ENCODE assay signal across 22 mouse cellular contexts in genomic region chr3:139033179-139033578, GRCm38 (mm10). TPM values are rescaled to one million over a fixed set of nuclear protein-coding genes. Genes with fewer than 3 reads are reported as not detected.
DNase-seq lines count a peak whose midpoint lies in the region; ATAC-seq lines count a peak whose summit lies in the region.
"Had no signal": no experiment of that assay in that cellular context is flagged by ENCODE, and none has a peak within 500 bp of the region (broad histone marks: within the 10 kb centered on the region; RNA-seq: fewer than 3 reads in every experiment).

No protein-coding gene starts in this region.

- DNase-seq in 416B (ENCODE audit: low read depth) (peak; percentile 69), ES-CJ7 (ENCODE audit: low read depth, low spot score) (peak; percentile 69), WW6 (ENCODE audit: low read depth, low spot score) (peak; percentile 24)
- no peak for DNase-seq in B cell, adult 2 months
- DNase-seq in lung, postnatal 25 days (ENCODE audit: low spot score), result no peak
- no peak for DNase-seq in lung, adult 18-20 months
- DNase-seq in thymus, postnatal 36 days, result no peak
- DNase-seq: adrenal gland, adult 8-10 months; adrenal gland, postnatal 36 days; cerebellum, adult 9-10 months; cerebellum, postnatal 14 days; gastrocnemius, postnatal 10 days; gastrocnemius, postnatal 36 days; heart, adult 2 months; heart, postnatal 14 days; heart, postnatal 4 days had no signal

- ATAC-seq in megakaryocyte, adult 5-6 weeks (ENCODE audit: poor library complexity, severe bottlenecking), result 0 out of 2 replicates have a peak, but pooled peaks have one; percentile 52
- ATAC-seq: activated CD4-positive, CD25-positive, alpha-beta regulatory T cell, adult 4 months; forebrain, embryonic 13.5 days; forebrain, embryonic 16.5 days; hindbrain, postnatal 0 days; inflammation-experienced regulatory T-cells, adult 6 months had no signal

RNA-seq across cellular contexts. Expression of gene Rap1gds1, which starts 41.8 kb away (rescaled TPM):
- 66.8 and 70.0 TPM in 2 replicates for total RNA-seq in megakaryocyte, adult 5-6 weeks (2015)
- 34.1 and 45.3 TPM in 2 replicates for total RNA-seq in megakaryocyte, adult 5-6 weeks (2017)

Comparison
In these comparisons a context has a peak if more than half of its experiments do, and no peak if none do; other contexts are left out.
1. DNase-seq: peak in 416B (single experiment), ES-CJ7 (single experiment) and WW6 (single experiment); none in B cell, adult 2 months (0 of 2), lung, postnatal 25 days (single experiment), lung, adult 18-20 months (0 of 2) and thymus, postnatal 36 days (0 of 2).